Mouse (Mus musculus) neural tube, embryonic 13.5 days (tissue): ENCODE measurements around the gene Xrcc3. TPM values are rescaled to one million over a fixed set of nuclear protein-coding genes. Genes with fewer than 3 reads are reported as not detected.

ENCODE experiments used
- ATAC-seq: fragments of 200-750 bp; cut with Nextera tagmentation; 2 replicates; pipeline ENCODE4 v1.8.0; 2017; ENCODE audit warnings: low read depth, mild to moderate bottlenecking, moderate TSS enrichment, moderate library complexity
- H3K27ac ChIP-seq: fragments of 300-500 bp; sonication (generic); replicated peaks from 2 replicates; pipeline ENCODE4 v1.5.1; 2015; ENCODE audit warnings: moderate library complexity, mild to moderate bottlenecking, inconsistent platforms
- H3K27me3 ChIP-seq: fragments of 300-500 bp; sonication (generic); 2 replicates; pipeline ENCODE4 v1.6.1; 2015; ENCODE audit warnings: mild to moderate bottlenecking, inconsistent platforms
- H3K36me3 ChIP-seq: fragments of 300-500 bp; sonication (generic); 2 replicates; pipeline ENCODE4 v1.6.1; 2015; ENCODE audit warnings: mild to moderate bottlenecking, inconsistent platforms
- H3K4me1 ChIP-seq: fragments of 300-500 bp; sonication (generic); replicated peaks from 2 replicates; pipeline ENCODE4 v1.6.1; 2015; ENCODE audit warnings: inconsistent platforms
- H3K4me2 ChIP-seq: fragments of 300-500 bp; sonication (generic); 2 replicates; pipeline ENCODE4 v1.6.1; 2015; ENCODE audit warnings: inconsistent platforms, mild to moderate bottlenecking, moderate library complexity
- H3K4me3 ChIP-seq: fragments of 300-500 bp; sonication (generic); 2 replicates; pipeline ENCODE4 v1.5.1; 2015; ENCODE audit warnings: mild to moderate bottlenecking, inconsistent platforms
- H3K9ac ChIP-seq: fragments of 300-500 bp; sonication (generic); 2 replicates; pipeline ENCODE4 v1.6.1; 2015; ENCODE audit warnings: moderate library complexity, mild to moderate bottlenecking, inconsistent platforms
- H3K9me3 ChIP-seq: fragments of 300-500 bp; sonication (generic); 2 replicates; pipeline ENCODE4 v1.6.1; 2016; ENCODE audit warnings: inconsistent platforms
- WGBS: fragments of 180-500 bp; shearing (Covaris S2); methylation state at CpG from one replicate; pipeline ENCODE4 v1.1.7; 2015; 5-methylcytosine and 5-hydroxymethylcytosine counted together
- polyA plus RNA-seq: library from polyadenylated mRNA; unstranded; fragments of >200 nt; fragmentation: Nextera tagmentation; extraction: Ambion mirVana; gene quantifications from 2 replicates; pipeline ENCODE4 v1.2.1, GENCODE M21; 2015

The Xrcc3 gene
- polyA plus RNA-seq, 1 experiment from 2014 or later: 2.6 TPM

DNA sequence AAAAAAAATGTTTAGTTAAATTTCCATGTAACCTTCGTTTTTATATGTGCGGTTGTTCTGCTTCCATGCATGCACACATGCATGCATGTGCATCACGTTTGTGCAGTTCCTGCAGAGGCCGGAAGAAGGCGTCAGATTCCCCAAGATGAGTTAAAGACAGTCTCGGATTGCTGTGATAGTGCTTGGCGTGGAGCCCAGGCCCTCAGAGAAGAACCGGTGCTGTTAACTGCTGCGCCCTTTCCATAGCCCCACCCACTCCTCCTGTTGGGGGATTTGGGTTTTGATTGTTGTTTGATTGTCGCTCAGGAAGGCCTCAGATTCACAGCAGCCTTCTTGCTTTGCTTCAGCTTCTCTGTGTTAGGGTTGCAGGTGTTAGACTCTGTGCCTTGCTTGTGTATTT is 44.4 kb downstream of the Xrcc3 start:
- Histone ChIP-seq H3K9ac (no peak overlapping the region), H3K4me1 (peaks cover 51% of the 10 kb centered on the region), H3K4me3 (no peak overlapping the region), H3K27me3 (no peaks in the 10 kb centered on the region), H3K9me3 (no peaks in the 10 kb centered on the region), H3K27ac (peak overlapping the region; percentile 74), H3K4me2 (no peak overlapping the region), H3K36me3 (peaks cover 26% of the 10 kb centered on the region)
- ATAC-seq: peak; percentile 25; the same call in 1 of the 2 replicates
- 26% methylated on average over 10 of the region's 10 CpGs for WGBS

DNA sequence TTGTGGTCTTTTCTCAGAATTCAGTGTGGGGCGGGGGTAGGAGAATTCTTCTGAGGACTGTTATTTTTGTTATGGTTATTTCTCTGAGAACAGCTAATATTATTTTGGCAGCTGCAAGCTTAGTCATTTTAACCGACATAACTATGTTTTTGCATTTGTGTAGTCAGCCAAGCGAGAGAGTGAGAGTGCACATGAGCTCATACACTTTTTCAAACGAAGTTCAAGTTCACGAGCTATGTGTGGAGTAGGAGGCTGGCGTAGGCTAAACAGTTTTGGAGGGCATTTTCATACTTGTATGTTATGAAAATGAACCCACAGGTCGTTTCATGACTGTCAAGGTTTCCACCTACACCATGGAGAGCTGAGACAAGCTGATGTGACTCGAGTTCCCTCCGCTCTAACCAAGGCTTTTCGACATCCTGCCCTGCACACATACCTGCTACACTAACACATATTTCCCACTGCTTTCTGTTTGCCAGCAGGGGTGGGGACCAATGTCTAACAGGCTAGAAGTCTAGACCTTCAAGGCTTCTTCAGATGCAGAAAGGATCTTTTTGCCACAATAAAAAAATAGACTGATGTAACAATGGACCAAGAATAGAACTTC is 45.2 kb downstream of the Xrcc3 start:
- H3K4me1 ChIP-seq: peaks cover 57% of the 10 kb centered on the region
- H3K4me2 ChIP-seq: no peak overlapping the region
- WGBS: 89% methylated on average over 10 of the region's 10 CpGs
- ATAC-seq: no peak
- no peak overlapping the region for H3K27ac ChIP-seq
- H3K4me3 ChIP-seq: no peak overlapping the region
- peaks cover 23% of the 10 kb centered on the region for H3K36me3 ChIP-seq
- H3K9me3 ChIP-seq: no peaks in the 10 kb centered on the region
- no peak overlapping the region for H3K9ac ChIP-seq
- no peaks in the 10 kb centered on the region for H3K27me3 ChIP-seq

DNA sequence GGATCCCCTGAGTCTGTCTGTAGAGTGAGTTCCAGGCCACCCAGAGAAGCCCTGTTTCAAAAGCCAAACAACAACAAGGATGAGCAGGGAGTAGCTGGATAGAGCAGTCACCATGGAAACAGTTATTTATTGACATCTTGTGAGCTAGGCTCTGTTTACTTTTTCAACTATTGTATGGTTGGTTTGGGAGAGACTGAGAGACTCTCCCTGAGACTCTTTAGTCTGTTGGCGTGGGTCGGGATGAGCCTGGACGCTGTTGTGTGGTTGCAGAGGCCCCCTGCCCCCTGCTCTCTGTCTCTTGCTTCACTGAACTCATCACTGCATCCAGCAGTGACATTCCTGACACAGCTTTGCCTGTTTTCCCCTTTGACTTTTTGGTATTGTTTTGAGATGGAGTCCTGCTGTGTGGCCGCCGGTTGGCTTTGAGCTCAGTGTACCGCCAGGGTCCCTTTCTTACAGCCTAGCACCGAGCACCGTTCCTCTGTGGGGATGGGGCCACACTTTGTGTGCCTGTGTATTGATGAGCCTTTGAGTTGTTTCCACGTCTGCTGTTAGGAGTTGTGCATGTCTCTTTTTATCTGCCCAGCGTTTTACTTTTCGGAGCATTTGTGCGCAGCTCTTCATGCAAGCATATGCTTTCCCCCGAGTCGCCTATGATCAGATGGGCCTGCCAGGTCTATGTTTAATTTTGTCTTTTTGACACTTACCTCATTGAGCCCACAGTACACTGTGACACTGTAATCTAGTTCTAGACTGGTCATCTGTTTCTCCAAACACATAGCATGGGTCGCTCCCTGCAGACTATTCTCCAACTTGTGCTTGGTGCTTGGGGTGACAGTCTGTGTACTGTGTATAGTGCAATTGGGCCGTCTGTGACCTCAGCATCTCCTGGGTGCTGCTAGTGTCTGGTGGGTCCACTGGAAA is 47.1 kb downstream of the Xrcc3 start:
- Histone ChIP-seq H3K9me3 (no peaks in the 10 kb centered on the region), H3K36me3 (peaks cover 16% of the 10 kb centered on the region), H3K4me1 (peaks cover 75% of the 10 kb centered on the region), H3K4me3 (no peak overlapping the region), H3K9ac (peak overlapping the region; percentile 47), H3K27ac (peak overlapping the region; percentile 53), H3K27me3 (no peaks in the 10 kb centered on the region), H3K4me2 (peak overlapping the region; percentile 33)
- 0 out of 2 replicates have a peak, but pooled peaks have one; percentile 16 for ATAC-seq
- 24% methylated on average over 16 of the region's 16 CpGs for WGBS

DNA sequence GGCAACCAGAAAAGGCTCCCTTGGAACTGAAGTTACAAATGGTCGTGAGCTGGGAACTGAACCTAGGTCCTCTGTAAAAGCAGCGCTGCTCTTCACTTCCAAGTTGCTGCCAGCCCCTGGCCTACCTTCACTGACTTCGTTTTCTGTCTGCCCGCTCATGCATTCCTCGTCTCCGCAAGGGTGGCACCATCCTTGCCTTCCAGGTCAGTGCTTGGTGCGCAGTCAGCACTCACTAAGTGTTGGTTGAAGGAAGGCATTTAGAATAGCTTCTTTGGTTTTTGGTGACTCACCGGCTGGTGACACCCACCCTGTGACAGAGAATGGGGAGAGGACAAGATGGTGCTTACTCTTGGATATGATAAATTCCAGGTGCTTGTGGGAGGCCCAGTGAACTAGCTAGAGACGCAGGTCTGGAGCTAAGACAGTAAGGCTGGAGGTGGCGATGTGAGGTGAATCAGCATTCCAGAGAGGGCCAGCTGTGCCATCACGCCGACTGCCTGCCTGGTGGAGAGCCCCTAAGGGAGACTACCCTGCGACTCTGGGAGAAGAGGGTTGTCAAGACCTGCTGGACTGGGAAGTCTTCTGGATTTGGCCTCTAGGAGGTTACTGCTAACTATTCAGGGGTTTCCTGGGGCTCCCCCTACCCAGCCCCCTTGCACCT is 50.9 kb downstream of the Xrcc3 start:
- Histone ChIP-seq H3K9ac (no peak overlapping the region), H3K4me1 (peaks cover 83% of the 10 kb centered on the region), H3K9me3 (no peaks in the 10 kb centered on the region), H3K27me3 (no peaks in the 10 kb centered on the region), H3K4me2 (no peak overlapping the region), H3K36me3 (peaks cover 16% of the 10 kb centered on the region), H3K4me3 (no peak overlapping the region), H3K27ac (no peak overlapping the region)
- 88% methylated on average over 13 of the region's 13 CpGs for WGBS
- no peak for ATAC-seq

DNA sequence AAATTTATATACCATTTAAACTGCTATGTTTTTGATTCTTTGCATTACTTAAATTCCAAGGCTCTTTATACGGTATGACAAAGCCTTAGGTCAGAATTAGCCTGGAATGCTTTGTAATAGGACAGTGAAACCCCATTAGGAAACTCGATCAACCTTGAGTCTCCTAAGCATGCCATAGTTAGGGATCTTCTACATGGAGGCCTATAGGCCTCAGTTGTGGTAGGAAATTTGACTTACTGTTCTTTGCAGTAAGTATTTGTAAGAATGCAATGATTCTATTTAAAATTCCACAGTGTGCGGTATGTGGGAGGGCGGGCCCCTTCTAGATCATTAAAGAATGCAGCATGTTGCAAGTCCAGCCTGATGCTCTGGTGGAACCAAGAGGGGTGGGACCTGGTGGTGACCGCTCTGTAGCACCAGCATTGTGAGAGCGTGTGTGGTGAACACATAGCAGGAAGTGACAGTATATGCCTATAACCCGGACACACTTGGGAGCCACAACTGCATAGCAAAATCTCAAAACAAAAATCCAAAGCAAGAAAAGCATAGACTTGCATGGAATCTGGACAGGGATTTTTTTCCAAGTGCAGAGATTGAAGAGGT is 53.3 kb downstream of the Xrcc3 start:
- Histone ChIP-seq H3K27ac (peak overlapping the region; percentile 18; the same call in 1 of the 2 replicates), H3K36me3 (peaks cover 16% of the 10 kb centered on the region)

DNA sequence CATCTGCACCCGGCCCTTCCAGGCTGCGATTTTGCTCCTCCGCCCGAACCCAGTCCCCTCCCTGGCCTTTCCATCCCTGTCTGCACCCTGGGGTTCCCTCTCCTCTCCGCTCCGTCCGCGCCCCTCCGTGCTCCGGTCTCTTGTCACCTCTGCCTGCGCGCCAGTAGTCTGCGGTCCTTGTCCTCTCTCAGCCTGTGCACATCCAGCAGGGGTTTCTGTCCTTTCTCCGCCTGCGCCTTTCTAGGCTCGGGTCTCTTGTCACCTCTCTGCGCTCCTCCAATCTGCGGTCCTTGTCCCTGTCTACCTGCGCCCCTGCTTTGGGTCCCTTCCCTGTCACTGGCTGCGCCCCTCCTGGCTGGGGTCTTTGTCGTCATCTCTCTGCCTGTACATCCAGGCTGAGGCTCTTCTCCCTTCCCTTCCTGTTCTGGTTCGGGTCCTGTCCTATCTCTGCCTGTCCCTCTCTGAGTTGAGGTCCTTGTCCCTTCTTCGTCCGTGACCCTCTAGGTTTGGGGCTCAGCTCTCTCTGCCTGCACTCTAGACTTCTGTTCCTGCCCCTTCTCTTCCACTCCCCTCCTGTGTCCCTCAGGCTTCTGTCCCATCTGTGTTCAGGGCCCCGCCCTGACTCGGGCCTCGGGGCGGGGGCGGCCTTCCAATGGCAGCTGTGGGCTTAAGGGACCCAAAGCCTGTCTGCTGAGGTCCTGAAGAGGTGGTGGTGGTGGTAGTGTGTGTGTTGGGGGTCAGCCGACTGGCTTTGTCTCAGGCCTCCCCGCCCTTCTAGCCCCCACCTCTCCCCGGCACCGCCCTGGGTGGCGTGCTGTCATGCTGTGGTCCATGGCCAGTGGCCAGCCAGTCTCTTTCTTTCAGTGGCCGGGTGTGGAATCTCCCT is 54.3 kb downstream of the Xrcc3 start:
- Histone ChIP-seq H3K36me3 (peaks cover 16% of the 10 kb centered on the region), H3K9ac (peak overlapping the region; percentile 99), H3K4me1 (peaks cover 59% of the 10 kb centered on the region), H3K27me3 (no peaks in the 10 kb centered on the region), H3K4me3 (peak overlapping the region; percentile 96), H3K4me2 (peak overlapping the region; percentile 98), H3K27ac (peak overlapping the region; percentile 98), H3K9me3 (no peaks in the 10 kb centered on the region)
- WGBS: under 1% methylated on average over 35 of the region's 35 CpGs
- peak; percentile 74 for ATAC-seq

More for the DNA sequence above, 53.3 kb downstream of the Xrcc3 start:
- Histone ChIP-seq H3K27me3 (no peaks in the 10 kb centered on the region), H3K4me3 (peak overlapping the region; percentile 96), H3K9me3 (no peaks in the 10 kb centered on the region), H3K4me1 (peaks cover 66% of the 10 kb centered on the region), H3K4me2 (peak overlapping the region; percentile 98), H3K9ac (peak overlapping the region; percentile 99)
- no peak for ATAC-seq
- WGBS: 78% methylated on average over 7 of the region's 7 CpGs

DNA sequence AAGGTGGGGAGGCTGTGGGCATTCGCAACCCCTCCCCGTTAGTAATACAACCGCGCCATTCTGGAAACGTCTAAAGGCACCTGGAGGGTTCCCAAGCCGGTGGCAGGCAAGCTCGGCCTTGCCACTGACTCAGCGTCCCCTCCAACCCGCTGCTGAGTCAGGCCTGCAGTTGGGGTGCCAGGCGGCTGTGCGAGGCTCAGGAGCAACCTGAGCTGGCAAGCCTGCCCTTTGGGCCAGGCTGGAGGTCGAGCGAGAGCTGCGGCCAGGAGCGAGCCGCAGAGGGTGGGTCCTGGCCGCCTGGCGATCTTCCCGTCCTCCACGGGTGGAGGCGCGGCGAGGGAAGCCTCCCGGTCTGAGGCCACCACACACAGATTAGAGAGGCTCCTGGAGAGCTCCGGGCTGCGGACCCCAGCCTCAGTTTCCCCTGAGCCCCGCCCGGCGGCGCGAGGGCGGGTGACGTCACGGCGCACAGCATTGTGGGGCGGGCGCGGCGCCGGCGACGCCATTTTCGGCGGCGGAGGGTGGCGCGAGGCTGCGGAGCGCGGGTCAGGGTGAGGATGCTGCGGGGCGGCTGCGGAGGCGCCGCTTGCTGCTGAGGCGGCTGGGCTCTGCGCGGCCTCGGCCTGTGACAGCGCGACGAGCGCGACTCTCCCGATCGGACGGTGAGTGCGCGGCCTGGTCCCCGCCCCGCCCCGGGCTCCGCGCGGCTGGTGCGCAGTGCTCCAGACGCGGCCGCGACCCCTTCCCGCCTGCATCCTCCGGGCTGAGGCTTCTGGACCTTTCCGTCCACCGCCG is 55.1 kb downstream of the Xrcc3 start, which contains the start of gene Klc1:
Klc1 (plus strand) TSS at position 469 of the 795 bp plus-strand sequence.
- Histone ChIP-seq H3K4me1 (peaks cover 53% of the 10 kb centered on the region), H3K9me3 (no peaks in the 10 kb centered on the region), H3K4me3 (peak within 1 kb of the TSS; percentile 96), H3K36me3 (peaks cover 11% of the 10 kb centered on the region; the same call in 1 of the 2 replicates), H3K27me3 (no peaks in the 10 kb centered on the region), H3K9ac (peak within 1 kb of the TSS; percentile 99), H3K27ac (peak within 1 kb of the TSS; percentile 98), H3K4me2 (peak within 1 kb of the TSS; percentile 98)
- ATAC-seq: peak; percentile 88
- under 1% methylated on average over 80 of the region's 85 CpGs for whole genome bisulfite sequencing

DNA sequence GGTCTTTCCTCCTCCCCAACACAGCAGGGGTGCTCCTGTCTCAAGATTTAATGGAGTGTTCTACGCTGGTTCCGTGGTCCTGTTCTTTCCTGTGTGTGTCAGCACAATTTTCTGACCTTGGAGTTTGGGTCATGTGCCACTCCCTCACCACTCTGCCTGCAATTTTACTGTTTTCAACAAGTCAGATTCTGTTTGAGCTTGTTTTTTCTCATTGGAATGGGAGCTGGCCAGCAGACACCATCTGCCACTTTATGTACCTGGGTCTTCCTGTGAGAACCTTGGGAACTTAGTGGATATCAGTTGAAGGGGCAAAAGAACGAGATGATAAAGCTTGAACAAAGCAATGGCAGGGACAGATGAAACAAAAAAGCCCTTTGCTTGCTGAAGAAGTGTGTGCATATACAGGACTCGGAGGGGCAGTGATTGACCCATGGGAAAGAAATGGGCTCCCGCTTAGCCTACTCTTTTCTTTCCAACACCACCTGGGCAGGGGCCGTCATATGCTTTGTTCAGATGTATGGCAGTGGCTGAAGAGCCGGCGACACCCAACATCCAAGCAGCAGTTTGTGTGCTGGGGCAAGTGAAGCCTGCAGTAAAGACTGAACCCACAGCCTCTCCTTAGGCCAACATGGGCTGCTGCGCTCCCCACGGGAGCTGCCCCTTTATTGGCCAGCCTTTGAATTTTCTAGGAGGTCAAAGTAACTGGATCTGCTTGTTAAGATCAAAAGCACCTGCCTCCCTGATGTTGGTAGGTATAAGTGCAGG is 55.9 kb downstream of the Xrcc3 start:
- peak overlapping the region; percentile 99 for H3K9ac ChIP-seq
- WGBS: 35% methylated on average over 10 of the region's 10 CpGs
- no peaks in the 10 kb centered on the region for H3K27me3 ChIP-seq
- ATAC-seq: 0 out of 2 replicates have a peak, but pooled peaks have one; percentile 5
- H3K4me1 ChIP-seq: peaks cover 45% of the 10 kb centered on the region
- peaks cover 2% of the 10 kb centered on the region; the same call in 1 of the 2 replicates for H3K36me3 ChIP-seq
- H3K27ac ChIP-seq: peak overlapping the region; percentile 98
- no peaks in the 10 kb centered on the region for H3K9me3 ChIP-seq
- peak overlapping the region; percentile 96 for H3K4me3 ChIP-seq
- H3K4me2 ChIP-seq: peak overlapping the region; percentile 98

DNA sequence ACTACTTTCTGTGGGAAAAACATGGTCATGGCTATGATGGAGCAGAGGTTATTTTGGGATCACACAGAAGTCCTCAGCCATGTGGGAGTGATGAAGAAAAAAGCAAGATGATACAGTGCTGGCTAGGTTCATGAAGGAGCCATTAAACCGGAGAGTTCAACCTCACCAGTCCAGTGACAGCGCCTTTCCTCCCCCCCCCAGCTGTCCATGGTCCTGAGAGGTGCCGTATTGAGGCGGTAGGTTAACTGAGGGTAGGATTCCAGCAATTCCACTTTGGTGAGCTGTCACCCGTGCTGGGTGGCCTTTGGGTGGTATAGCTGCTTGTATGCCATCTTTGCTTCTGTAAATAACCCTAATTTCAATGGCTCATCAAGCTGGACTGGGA is 57.0 kb downstream of the Xrcc3 start:
- Histone ChIP-seq H3K4me2 (no peak overlapping the region), H3K27ac (no peak overlapping the region), H3K4me1 (peaks cover 35% of the 10 kb centered on the region), H3K9me3 (no peaks in the 10 kb centered on the region), H3K36me3 (no peaks in the 10 kb centered on the region), H3K4me3 (no peak overlapping the region), H3K9ac (no peak overlapping the region), H3K27me3 (no peaks in the 10 kb centered on the region)
- 61% methylated on average over 5 of the region's 5 CpGs for WGBS
- ATAC-seq: no peak
